Mouse (Mus musculus) heart, adult 2 months (tissue): ENCODE measurements around the gene Zswim1.

Experiments
- CTCF ChIP-seq: fragments of 200-600 bp; IDR thresholded peaks from 2 replicates; pipeline ENCODE4 v1.8.1; 2022; ENCODE audit warnings: antibody characterized with exemption, mild to moderate bottlenecking, moderate library complexity
- EP300 ChIP-seq: fragments of 200-500 bp; IDR thresholded peaks from 2 replicates; pipeline ENCODE4 v1.6.1; 2011; ENCODE audit warnings: low read depth, low read length, control low read depth; ENCODE audit not compliant: insufficient read depth
- POLR2A ChIP-seq: fragments of 200-500 bp; IDR thresholded peaks from 2 replicates; pipeline ENCODE4 v1.6.1; 2011; ENCODE audit warnings: mild to moderate bottlenecking, low read depth, low read length, control low read depth; ENCODE audit not compliant: insufficient read depth

GRCm38 (mm10) chr2:164817206-164817605 lies 5.3 kb upstream of the Zswim1 start:
- TF ChIP-seq CTCF (no peak), POLR2A (no peak), EP300 (no peak)
